Mouse (Mus musculus): ENCODE data around the gene Tnfrsf4.

Tnfrsf4 gene

DNA sequence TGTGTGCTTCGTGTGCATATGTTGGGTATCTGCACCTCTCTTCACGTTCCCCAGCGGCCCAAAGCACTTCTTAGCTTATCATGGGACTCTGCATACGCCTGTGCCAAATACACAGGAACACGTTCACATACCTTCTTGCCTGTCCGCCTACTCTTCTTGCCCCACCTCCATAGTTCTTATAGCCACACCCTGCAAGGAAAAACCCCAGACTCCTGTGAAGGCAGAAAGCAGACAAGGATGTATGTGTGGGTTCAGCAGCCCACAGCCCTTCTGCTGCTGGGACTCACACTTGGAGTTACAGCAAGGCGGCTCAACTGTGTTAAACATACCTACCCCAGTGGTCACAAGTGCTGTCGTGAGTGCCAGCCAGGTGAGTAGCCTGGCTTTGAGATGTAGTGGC lies at the start of gene Tnfrsf4:
Gene Tnfrsf4, plus strand, starts transcription at position 207 of the 400 bp plus-strand sequence.
- DNase-seq, result no peak

GRCm38 (mm10) chr4:155964396-155964795 lies 49.2 kb upstream of the Tnfrsf4 start:
- no peak for DNase-seq

DNA sequence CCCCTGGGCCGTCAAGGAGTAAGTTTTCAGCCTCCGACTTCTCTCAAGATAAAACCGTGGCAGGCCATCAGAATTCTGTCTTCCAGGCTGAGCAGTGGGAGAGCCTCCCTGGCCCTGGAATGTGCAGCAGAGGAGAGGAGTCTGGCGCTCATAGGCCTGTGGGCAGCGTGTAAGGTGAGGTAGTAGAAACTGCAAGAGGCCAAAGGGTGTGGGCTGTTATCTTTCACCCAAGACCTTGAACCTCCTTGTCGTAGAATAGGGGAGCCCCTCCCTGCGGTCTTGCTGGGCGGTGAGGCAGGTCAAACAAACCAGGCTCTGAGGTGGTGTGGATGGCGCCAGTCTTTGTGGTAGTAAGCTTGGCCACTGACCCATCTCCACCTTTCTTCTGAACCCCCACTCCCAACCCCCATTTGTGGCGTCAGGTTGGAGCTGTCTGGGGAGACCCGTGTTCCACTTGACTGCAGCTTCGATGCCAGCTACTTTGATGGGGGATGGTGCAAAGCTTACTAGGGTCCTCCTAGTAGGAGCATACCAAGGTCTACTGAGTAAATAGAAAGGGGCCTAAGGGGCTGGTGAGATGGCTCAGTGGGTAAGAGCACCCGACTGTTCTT lies 44.5 kb upstream of the Tnfrsf4 start:
- DNase-seq, result no peak

DNA sequence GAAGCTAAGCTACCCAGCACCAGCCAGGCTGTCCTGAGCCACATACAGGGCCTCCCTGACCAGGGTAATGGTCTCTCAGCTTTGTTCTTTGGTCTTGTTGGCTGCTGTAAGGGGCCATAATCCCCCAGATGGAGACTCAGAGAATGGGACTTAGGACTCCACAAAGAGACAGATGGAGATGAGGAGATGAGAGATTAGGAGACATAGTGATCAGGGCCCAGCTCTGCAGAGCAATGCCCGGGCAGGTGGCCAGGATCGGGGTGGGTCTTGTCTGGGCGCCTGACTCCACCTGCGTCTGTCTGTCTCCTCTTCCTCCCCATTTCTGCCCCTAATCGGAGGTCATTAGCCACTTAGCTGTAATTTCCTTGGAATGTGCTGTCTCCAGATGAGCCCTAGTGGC lies 43.4 kb upstream of the Tnfrsf4 start:
- DNase-seq, result no peak

DNA sequence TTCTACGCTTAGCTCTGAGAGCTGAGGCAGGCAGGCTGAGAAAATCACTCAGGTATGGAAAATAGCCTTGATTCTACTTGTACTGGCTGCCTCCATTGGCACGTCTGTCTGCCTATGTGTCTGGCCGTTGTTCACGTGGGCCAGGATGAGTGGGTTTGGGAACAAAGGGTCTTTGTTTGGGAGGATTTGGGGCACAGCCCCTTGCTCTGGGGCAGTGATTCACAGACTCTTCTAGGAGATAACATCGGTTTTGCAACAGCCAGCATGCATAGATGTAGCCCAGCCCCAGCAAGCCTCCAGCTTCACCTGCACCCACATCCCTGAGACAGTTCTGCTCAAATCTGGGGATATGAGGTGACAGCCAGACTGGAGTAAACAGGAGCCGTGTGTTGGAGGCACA lies 41.0 kb upstream of the Tnfrsf4 start:
- no peak for DNase-seq

GRCm38 (mm10) chr4:155973239-155973638 lies 40.4 kb upstream of the Tnfrsf4 start:
- no peak for DNase-seq

GRCm38 (mm10) chr4:155981436-155982082 lies 32.1 kb upstream of the Tnfrsf4 start:
- DNase-seq, result no peak

DNA sequence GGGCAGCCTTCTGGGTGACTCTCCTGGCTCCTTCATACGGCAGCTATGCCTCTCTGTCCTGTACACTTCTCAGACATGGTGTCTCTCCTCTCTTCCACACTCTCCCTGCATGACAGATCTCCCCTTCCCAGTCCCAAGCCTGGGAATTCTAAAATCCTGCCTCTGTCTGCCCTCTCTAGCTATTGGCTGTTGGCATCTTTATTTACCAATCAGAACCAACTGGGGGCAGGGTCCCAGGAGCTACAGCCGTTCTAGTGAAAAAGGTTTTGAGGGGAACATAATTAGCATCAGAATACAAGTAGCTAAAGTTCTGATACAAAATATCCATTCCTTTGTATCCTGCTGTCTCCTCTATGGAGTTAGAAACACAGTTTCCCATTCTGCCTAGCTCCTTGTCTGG lies 29.9 kb upstream of the Tnfrsf4 start:
- no peak for DNase-seq

DNA sequence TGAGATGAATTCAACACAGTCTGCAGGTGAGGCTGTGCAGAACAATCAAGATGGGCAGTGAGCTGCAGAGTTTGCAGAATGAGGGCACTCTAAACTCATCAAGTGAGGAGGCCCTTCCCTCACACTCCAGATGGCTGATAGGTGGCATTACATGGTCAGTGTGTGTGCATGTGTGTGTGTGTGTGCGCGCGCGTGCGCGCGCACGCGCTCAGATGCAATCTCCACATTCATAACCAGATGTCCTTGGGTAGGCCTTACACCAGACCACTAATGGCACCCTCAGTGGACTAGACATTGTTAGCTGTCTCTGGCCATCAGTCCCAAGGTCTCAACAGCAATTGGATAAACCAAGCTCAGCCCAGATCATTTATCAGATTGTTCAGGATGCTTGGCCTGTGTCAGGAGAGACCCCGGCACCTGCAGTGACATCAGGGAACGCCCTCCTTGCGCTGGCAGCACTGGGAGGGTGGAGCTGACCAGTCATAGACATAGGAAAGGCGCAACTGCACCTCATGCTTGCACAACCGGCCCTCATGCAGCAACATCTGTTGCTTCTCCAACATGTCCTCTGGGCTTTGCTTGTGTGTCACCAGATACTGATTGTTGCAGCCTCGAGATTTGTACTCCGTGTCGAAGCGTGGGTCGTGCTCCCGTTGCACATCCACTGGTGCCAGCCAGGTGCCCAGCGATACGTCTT lies 22.3 kb upstream of the Tnfrsf4 start:
- DNase-seq, result no peak

DNA sequence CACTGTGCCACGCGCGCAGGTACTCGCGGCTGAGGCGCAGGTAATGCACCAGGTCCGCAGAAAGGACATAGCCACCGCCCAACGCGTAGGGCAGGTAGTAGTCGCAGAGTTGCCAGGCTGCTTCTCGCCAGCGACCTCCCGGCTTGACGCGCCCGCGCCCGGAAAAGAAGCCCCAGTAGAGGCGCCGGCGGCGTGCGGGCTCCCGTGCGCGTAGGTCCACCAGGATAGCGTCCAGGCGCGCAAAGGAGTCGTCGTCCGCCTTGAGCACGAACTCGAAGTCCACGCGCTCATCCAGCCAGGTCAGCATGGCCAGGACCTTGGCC lies 21.8 kb upstream of the Tnfrsf4 start:
- DNase-seq, result no peak

GRCm38 (mm10) chr4:155992241-155992905 lies 21.3 kb upstream of the Tnfrsf4 start, which contains the start of the genes B3galt6 and Sdf4:
B3galt6 (minus strand) TSS chr4:155992649.
Sdf4 (plus strand) TSS chr4:155992872.
- peak; percentile 73 to 92 for DNase-seq

DNA sequence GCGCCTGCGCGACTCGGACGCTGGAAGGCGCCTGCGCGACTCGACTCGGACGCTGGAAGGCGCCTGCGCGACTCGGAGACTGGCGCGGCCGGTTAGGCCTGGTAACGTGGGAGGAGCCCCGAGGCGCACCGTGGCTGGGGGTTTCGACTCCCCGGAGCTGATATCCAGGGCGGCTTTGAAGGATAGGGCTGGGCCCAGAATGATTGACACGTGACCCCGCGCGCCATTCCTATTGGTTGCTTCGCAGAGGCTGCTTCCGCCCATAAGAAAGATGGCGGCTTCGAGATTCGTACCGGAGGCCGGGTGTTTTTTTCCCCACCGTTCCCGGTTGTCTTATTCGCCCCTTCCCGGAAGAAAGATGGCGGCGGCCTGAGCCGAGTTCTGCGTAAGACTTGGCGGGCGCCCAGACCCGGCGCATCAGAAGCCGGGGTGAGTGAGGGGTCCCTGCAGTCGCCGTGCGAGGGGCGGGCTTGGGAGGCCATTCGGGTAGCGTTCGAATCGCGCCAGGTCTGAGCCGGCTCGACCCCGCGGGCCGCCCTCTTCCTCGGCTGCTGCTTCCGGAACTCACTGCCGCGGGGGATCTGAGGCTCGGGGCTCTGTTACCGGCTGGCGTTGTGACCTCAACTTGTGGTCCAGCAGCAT lies 20.6 kb upstream of the Tnfrsf4 start:
- DNase-seq, result peak; percentile 95 to 96

DNA sequence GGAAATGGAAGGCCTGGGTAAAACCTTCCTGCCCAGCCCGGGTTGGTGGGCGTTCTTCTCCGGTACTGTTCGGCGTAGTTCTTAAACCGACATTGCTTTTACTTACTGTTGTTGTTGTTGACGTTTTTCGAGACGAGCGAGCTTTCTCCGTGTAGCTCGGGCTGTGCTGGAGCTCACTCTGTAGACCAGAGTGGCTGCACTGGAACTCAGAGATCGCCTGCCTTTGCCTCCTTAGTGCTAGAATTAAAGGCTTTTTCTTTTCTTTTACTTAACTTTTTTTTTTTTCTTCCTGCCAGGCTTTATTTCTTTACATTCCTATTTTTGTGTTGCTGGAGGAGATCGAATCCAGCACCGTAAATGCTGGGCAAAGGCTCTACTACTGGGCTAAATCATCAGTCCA lies 20.0 kb upstream of the Tnfrsf4 start:
- DNase-seq, result no peak

GRCm38 (mm10) chr4:156004109-156004508 lies 9.5 kb upstream of the Tnfrsf4 start:
- no peak for DNase-seq

GRCm38 (mm10) chr4:156008369-156008768 lies 5.3 kb upstream of the Tnfrsf4 start:
- no peak for DNase-seq

DNA sequence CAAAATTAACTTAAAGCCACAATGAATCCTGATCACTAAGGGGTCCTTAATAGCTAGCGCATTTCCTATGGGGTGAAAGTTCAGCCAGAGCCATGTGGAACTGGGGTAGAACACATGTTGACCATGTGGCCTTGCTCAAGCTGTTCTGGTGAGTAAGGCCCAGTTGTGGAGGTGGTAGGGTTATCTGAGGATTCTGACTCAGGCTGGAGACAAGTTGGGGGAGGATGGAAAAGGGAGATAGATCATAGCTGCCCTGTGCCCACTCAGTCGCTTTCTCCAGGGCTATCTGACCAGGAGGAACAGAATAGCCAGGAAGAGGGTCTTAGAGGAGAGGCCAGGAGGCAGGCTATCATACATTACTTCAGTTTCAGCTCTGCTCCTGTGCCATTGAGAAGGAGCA lies 793 bp downstream of the Tnfrsf4 start:
- no peak for DNase-seq

GRCm38 (mm10) chr4:156019771-156020170 lies 6.1 kb downstream of the Tnfrsf4 start:
- no peak for DNase-seq

GRCm38 (mm10) chr4:156021381-156021780 lies 7.7 kb downstream of the Tnfrsf4 start:
- DNase-seq, result no peak

GRCm38 (mm10) chr4:156021942-156022419 lies 8.3 kb downstream of the Tnfrsf4 start:
- DNase-seq, result no peak

GRCm38 (mm10) chr4:156023520-156023919 lies 9.9 kb downstream of the Tnfrsf4 start:
- DNase-seq, result no peak

DNA sequence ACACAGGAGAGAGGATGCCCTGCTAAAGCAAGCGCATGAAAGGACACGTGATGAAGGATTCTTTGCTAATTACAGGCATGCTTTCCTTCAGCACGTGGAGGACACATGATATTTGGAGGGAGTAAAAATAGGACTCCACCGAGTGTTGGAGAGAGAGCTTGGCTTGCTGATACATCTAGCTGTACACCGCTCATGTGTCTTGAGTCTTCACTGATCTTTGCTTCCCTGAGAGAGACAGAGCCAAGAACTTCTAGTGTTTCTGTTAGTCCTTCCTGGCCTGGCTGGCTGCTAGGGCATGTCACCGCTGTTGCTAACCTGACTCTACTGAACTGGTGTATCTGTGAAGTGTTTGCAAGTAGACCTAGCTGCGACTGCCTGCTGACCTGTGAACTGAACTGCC lies 10.5 kb downstream of the Tnfrsf4 start:
- DNase-seq, result no peak

- peak; percentile 16 to 17 for DNase-seq
Measured at GRCm38 (mm10) chr4:156026013-156026412, 12.4 kb downstream of the Tnfrsf4 start, which contains the start of gene Tnfrsf18. Tnfrsf18 (plus strand) TSS chr4:156026164.

DNA sequence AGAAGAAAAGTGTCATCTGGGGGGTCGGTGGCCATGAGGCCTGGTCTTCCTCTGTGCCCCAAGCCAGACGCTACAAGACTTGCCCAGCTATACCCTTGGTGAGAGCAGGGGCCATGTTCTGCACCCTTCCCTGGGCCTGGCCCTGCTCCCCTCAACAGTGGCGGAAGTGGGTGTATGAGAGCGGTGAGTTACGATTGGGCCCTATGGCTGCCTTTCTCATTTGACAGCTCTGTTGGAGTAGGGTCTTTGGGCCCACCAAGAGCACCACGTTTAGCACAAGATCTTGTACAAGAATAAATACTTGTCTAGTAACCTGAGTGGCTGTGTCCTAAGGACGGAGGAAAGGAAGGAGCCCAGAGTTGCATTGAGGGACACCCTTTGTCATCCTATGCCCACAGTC lies 14.9 kb downstream of the Tnfrsf4 start:
- no peak for DNase-seq
